Mouse (Mus musculus): ENCODE measurements around the gene Sh2b3. TPM values are rescaled to one million over a fixed set of nuclear protein-coding genes. Genes with fewer than 3 reads are reported as not detected.

The Sh2b3 gene
- total RNA-seq, 2 experiments from 2014 or later = 21.3 to 21.6 TPM

GRCm38 (mm10) chr5:121845361-121845760 is 7.9 kb upstream of the Sh2b3 start:
- DNase-seq = no peak

- DNase-seq = peak; percentile 52 to 62
Observed at GRCm38 (mm10) chr5:121843138-121843905, 5.9 kb upstream of the Sh2b3 start.

GRCm38 (mm10) chr5:121842665-121843118 is 5.2 kb upstream of the Sh2b3 start:
- DNase-seq = peak; percentile 89 to 92

GRCm38 (mm10) chr5:121841973-121842372 is 4.5 kb upstream of the Sh2b3 start:
- DNase-seq = peak in 1 of 2 experiments; percentile 49

GRCm38 (mm10) chr5:121841516-121841915 is 4.1 kb upstream of the Sh2b3 start:
- no peak for DNase-seq

- no peak for DNase-seq
Observed at GRCm38 (mm10) chr5:121839128-121839473, 1.7 kb upstream of the Sh2b3 start.

- peak; percentile 82 to 91 for DNase-seq
Observed at GRCm38 (mm10) chr5:121838341-121839127, 1.1 kb upstream of the Sh2b3 start.

GRCm38 (mm10) chr5:121836692-121837415 is 592 bp downstream of the Sh2b3 start:
- peak; percentile 93 to 96 for DNase-seq

- peak; percentile 87 to 89 for DNase-seq
Observed at GRCm38 (mm10) chr5:121835949-121836691, 1.3 kb downstream of the Sh2b3 start.

GRCm38 (mm10) chr5:121834991-121835747 is 2.3 kb downstream of the Sh2b3 start:
- no peak for DNase-seq

GRCm38 (mm10) chr5:121834241-121834606 is 3.2 kb downstream of the Sh2b3 start:
- no peak for DNase-seq

GRCm38 (mm10) chr5:121833572-121834240 is 3.7 kb downstream of the Sh2b3 start:
- DNase-seq = peak; percentile 80 to 93

GRCm38 (mm10) chr5:121833159-121833558 is 4.3 kb downstream of the Sh2b3 start:
- DNase-seq = no peak

GRCm38 (mm10) chr5:121832376-121833155 is 4.9 kb downstream of the Sh2b3 start:
- no peak for DNase-seq

- DNase-seq = no peak
Observed at GRCm38 (mm10) chr5:121831002-121831601, 6.3 kb downstream of the Sh2b3 start.

GRCm38 (mm10) chr5:121828491-121829432 is 8.7 kb downstream of the Sh2b3 start:
- DNase-seq = no peak

- DNase-seq = no peak
Observed at GRCm38 (mm10) chr5:121827876-121828275, 9.6 kb downstream of the Sh2b3 start.

GRCm38 (mm10) chr5:121825606-121826005 is 11.8 kb downstream of the Sh2b3 start:
- no peak for DNase-seq
